Mouse (Mus musculus) kidney, postnatal 0 days (tissue): ENCODE measurements around the gene Cisd1. TPM values are rescaled to one million over a fixed set of nuclear protein-coding genes. Genes with fewer than 3 reads are reported as not detected.

Experiments
- ATAC-seq: fragments of 200-750 bp; cut with Nextera tagmentation; replicated peaks from 2 replicates; pipeline ENCODE4 v1.8.0; 2017; ENCODE audit warnings: low read depth, moderate number of reproducible peaks, moderate TSS enrichment, moderate library complexity; ENCODE audit not compliant: low FRiP score
- DNase-seq: peaks from one replicate; pipeline ENCODE4 v3.0.0-alpha.2; 2016; ENCODE audit warnings: low spot score
- H3K27ac ChIP-seq: fragments of 300-500 bp; sonication (generic); 2 replicates; pipeline ENCODE4 v1.5.1; 2014; ENCODE audit warnings: mild to moderate bottlenecking
- H3K27me3 ChIP-seq: fragments of 300-500 bp; sonication (generic); 2 replicates; pipeline ENCODE4 v1.6.1; 2014; ENCODE audit warnings: low read length, mixed read lengths; ENCODE audit not compliant: insufficient read depth
- H3K36me3 ChIP-seq: fragments of 300-500 bp; sonication (generic); 2 replicates; pipeline ENCODE4 v1.6.1; 2014; ENCODE audit warnings: low read length, mixed read lengths; ENCODE audit not compliant: insufficient read depth
- H3K4me1 ChIP-seq: fragments of 300-500 bp; sonication (generic); replicated peaks from 2 replicates; pipeline ENCODE4 v1.6.1; 2014; ENCODE audit warnings: antibody characterized with exemption, low read length, mixed read lengths; ENCODE audit not compliant: insufficient read depth
- H3K4me2 ChIP-seq: fragments of 300-500 bp; sonication (generic); 2 replicates; pipeline ENCODE4 v1.6.1; 2014; ENCODE audit warnings: mild to moderate bottlenecking, low read length, moderate library complexity, mixed read lengths
- H3K4me3 ChIP-seq: fragments of 300-500 bp; sonication (generic); replicated peaks from 2 replicates; pipeline ENCODE4 v1.5.1; 2014; ENCODE audit warnings: low read depth, low read length
- H3K9ac ChIP-seq: fragments of 300-500 bp; sonication (generic); 2 replicates; pipeline ENCODE4 v1.6.1; 2014; ENCODE audit warnings: low read depth, low read length
- H3K9me3 ChIP-seq: fragments of 300-500 bp; sonication (generic); replicated peaks from 2 replicates; pipeline ENCODE4 v1.6.1; 2016; ENCODE audit warnings: low read length, inconsistent platforms, mixed read lengths
- CTCF ChIP-seq: IDR thresholded peaks from 2 replicates; pipeline ENCODE4 v1.5.1; 2016; ENCODE audit warnings: antibody characterized with exemption, low read depth, mild to moderate bottlenecking, moderate library complexity
- WGBS: fragments of 180-500 bp; shearing (Covaris S2); extraction: QIAGEN DNeasy Blood & Tissue Kit; methylation state at CpG from one replicate; pipeline ENCODE4 v1.1.7; 2014; 5-methylcytosine and 5-hydroxymethylcytosine counted together
- polyA plus RNA-seq: library from polyadenylated mRNA; unstranded; fragments of >200 nt; fragmentation: Nextera tagmentation; extraction: Ambion mirVana; gene quantifications from 2 replicates; pipeline ENCODE4 v1.2.1, GENCODE M21; 2015

The Cisd1 gene
- polyA plus RNA-seq, 1 experiment from 2014 or later = 300 TPM

DNA sequence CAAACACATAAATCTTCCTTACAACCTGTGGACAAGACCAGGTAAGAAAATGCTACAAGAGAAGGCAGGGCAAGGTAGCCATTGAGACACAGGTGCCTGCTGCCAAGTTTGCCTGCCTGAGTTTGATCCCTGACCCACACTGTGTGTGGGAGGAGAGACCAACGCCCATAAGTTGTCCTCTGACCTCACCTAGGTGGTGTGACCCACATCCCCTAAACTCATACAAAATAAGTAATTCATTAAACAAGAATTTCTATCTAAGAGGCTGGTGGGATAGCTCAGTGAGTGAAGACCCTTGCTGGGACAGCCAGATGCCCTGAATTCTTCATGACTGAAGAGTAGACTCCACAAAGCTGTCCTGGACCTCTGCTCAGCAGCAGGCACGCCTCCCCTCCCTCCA, 4.6 kb downstream of the Cisd1 start:
- H3K27ac ChIP-seq = peak overlapping the region; percentile 42; the same call in 1 of the 2 replicates
- peaks cover 6% of the 10 kb centered on the region; the same call in 1 of the 2 replicates for H3K36me3 ChIP-seq
- H3K4me2 ChIP-seq = no peak overlapping the region
- WGBS = 50% methylated on average over 2 of the region's 2 CpGs
- no peak for DNase-seq
- peaks cover 13% of the 10 kb centered on the region for H3K4me1 ChIP-seq
- TF ChIP-seq CTCF = no peak
- ATAC-seq = no peak
- H3K9ac ChIP-seq = no peak overlapping the region
- H3K4me3 ChIP-seq = no peak overlapping the region
- no peaks in the 10 kb centered on the region for H3K9me3 ChIP-seq
- no peaks in the 10 kb centered on the region for H3K27me3 ChIP-seq

DNA sequence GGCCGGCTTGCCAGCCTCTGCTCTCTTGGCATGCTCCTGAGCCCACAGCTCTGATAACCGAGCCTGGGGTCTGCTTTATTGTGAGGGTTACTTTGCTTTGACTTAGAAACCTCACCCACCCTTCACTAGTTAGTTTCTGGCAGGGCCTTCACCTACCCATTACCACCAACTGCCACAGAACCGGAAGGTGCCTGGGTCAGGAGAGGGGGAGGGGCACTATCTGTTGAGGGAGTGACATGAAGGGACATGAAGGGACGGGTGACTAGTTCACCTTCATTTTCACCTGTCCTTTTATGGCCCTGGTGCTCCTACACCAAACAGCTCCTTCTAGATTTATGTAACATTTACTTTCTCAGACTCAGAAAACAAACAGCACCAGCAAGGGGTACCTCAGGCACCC, 5.3 kb downstream of the Cisd1 start:
- TF ChIP-seq CTCF = no peak
- no peak for ATAC-seq
- Histone ChIP-seq H3K4me3 (no peak overlapping the region), H3K27ac (peak overlapping the region; percentile 47; the same call in 1 of the 2 replicates), H3K36me3 (peaks cover 7% of the 10 kb centered on the region; the same call in 1 of the 2 replicates), H3K27me3 (no peaks in the 10 kb centered on the region), H3K4me1 (peaks cover 10% of the 10 kb centered on the region), H3K9ac (no peak overlapping the region), H3K9me3 (no peaks in the 10 kb centered on the region), H3K4me2 (no peak overlapping the region)
- WGBS = 42% methylated on average over 4 of the region's 4 CpGs
- no peak for DNase-seq

DNA sequence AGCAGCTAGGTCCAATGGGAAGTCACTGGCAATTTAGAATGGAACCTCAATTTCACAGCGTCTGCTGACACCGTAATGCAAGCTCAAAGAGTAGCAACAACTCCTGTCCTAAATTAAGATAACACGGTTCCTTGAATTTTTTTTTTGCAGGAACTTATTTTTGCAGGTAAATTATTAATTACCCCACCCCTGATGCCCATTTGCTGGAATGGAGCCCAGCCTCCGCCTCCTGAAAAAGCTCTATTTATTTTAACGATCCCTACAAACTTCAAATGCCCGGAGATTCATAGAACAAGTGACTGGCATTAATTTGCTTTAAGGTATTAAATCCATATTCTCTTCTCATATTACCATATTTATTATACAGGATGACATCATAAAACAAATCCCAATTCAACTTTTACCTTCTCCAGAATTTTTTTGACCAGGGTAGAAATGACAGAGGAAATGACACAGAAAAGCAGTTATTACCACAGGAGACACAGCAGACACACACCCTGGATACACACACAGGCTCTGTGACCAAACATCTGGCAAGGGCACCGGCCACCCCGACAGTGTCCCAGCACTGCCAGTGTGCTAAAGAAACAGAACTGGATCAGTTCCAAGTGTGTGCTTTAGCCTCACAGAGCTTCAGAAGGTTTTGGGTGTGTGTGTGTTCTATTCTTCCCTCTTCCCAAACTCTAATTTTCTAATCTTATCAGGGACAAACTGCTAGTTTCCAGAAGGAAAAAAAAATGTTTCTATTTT, 6.4 kb downstream of the Cisd1 start:
- H3K9me3 ChIP-seq = no peaks in the 10 kb centered on the region
- whole genome bisulfite sequencing = 47% methylated on average over 8 of the region's 8 CpGs
- peaks cover 10% of the 10 kb centered on the region; the same call in 1 of the 2 replicates for H3K36me3 ChIP-seq
- ATAC-seq = no peak
- H3K4me2 ChIP-seq = peak overlapping the region; percentile 2; the same call in 1 of the 2 replicates
- H3K27ac ChIP-seq = peak overlapping the region; percentile 47; the same call in 1 of the 2 replicates
- no peaks in the 10 kb centered on the region for H3K27me3 ChIP-seq
- no peak overlapping the region for H3K4me3 ChIP-seq
- no peak for DNase-seq
- TF ChIP-seq CTCF = no peak
- H3K9ac ChIP-seq = no peak overlapping the region
- H3K4me1 ChIP-seq = peaks cover 5% of the 10 kb centered on the region

DNA sequence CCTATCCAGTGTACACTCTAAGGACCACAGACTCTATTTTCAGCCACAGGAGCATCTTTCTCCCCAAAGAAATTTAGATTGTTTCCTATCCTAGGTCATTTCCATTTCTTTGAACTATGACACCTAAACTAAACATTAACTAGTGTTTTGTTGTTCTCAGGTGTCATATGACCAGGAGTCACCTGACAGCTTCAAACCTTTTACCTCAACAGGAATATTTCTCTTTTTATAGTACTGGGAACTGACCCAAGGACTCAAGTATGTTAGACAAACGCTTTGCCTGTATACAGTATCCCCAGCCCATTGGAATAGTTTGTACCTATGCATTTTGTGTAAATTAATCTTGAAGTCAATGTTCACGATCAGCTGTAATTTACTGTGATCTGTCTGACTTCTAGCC, 7.0 kb downstream of the Cisd1 start:
- no peak overlapping the region for H3K4me3 ChIP-seq
- H3K36me3 ChIP-seq = peaks cover 10% of the 10 kb centered on the region; the same call in 1 of the 2 replicates
- TF ChIP-seq CTCF = no peak
- ATAC-seq (no peak), DNase-seq (no peak)
- no peak overlapping the region for H3K27ac ChIP-seq
- peak overlapping the region; percentile 2; the same call in 1 of the 2 replicates for H3K4me2 ChIP-seq
- H3K9ac ChIP-seq = no peak overlapping the region
- no peaks in the 10 kb centered on the region for H3K27me3 ChIP-seq
- H3K9me3 ChIP-seq = no peaks in the 10 kb centered on the region
- H3K4me1 ChIP-seq = peaks cover 5% of the 10 kb centered on the region
- WGBS = 30% methylated on average over 2 of the region's 2 CpGs

DNA sequence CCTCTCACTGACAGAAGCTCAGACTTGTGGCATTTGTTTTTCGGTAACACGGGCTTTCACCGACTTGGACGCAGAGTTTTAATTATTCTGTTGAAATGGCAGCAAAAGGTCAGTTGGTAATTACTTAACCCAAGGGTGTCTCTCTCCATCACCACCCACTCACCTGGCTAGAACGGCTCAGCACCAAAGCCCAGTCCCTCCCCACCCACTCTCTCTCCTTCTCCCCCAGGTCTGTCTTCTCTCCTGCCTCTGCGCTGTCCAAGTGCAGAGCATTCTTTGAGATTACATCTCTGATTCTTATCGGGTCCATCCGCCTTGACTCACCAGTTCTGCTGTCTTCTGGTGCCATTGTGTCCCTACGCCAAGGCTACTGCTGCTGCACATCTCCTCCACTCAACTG, 11.9 kb downstream of the Cisd1 start:
- H3K4me3 ChIP-seq = no peak overlapping the region
- peaks cover 23% of the 10 kb centered on the region for H3K36me3 ChIP-seq
- 88% methylated on average over 9 of the region's 9 CpGs for whole genome bisulfite sequencing
- no peak overlapping the region for H3K4me2 ChIP-seq
- no peak for TF ChIP-seq CTCF
- H3K27me3 ChIP-seq = no peaks in the 10 kb centered on the region
- DNase-seq (no peak), ATAC-seq (no peak)
- H3K27ac ChIP-seq = no peak overlapping the region
- no peaks in the 10 kb centered on the region for H3K9me3 ChIP-seq
- no peak overlapping the region for H3K9ac ChIP-seq
- H3K4me1 ChIP-seq = no peaks in the 10 kb centered on the region

DNA sequence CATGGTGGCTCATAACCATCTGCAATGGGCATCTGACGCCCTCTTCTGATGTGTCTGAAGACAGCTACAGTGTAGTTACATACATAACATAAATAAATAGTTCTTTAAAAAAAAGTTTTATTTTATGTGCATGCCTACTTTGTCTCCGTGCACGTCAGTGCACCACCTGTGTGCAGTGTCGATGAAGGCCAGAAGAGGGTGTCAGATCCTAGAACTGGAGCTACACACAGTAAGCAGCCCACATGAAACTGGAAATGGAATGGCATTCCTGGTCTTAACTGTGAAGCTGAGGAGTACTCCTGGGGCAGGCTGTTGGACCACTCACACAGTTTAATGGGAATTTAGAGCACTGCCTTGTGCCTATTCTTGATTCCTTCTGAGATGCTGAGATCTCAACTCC, 12.4 kb downstream of the Cisd1 start:
- H3K36me3 ChIP-seq = peaks cover 23% of the 10 kb centered on the region
- no peak overlapping the region for H3K4me2 ChIP-seq
- H3K9me3 ChIP-seq = no peaks in the 10 kb centered on the region
- WGBS = 96% methylated on average over 4 of the region's 4 CpGs
- no peak overlapping the region for H3K9ac ChIP-seq
- peak; percentile 55 for TF ChIP-seq CTCF
- no peaks in the 10 kb centered on the region for H3K27me3 ChIP-seq
- no peaks in the 10 kb centered on the region for H3K4me1 ChIP-seq
- H3K4me3 ChIP-seq = no peak overlapping the region
- ATAC-seq (no peak), DNase-seq (no peak)
- no peak overlapping the region for H3K27ac ChIP-seq
